Mouse (Mus musculus) MEL (cell line): ENCODE measurements around the gene Wdr5.

Experiments used
- CTCF ChIP-seq, 3 experiments: IDR thresholded peaks in 2 of 3; conservative IDR thresholded peaks in 1 of 3; 2 replicates each; pipeline ENCODE4 v1.5.1; 2011 to 2012; ENCODE audit warnings: low read length in 3 of 3, low read depth in 2 of 3, mild to moderate bottlenecking in 2 of 3, improper control_type of control experiment in 1 of 3, inconsistent platforms in 1 of 3, mixed read lengths in 1 of 3, moderate library complexity in 1 of 3; ENCODE audit not compliant: control insufficient read depth in 1 of 3, insufficient read depth in 1 of 3, poor library complexity in 1 of 3, severe bottlenecking in 1 of 3
- MAZ ChIP-seq: IDR thresholded peaks from 2 replicates; pipeline ENCODE4 v1.6.1; 2012; ENCODE audit warnings: low read depth, mild to moderate bottlenecking, inconsistent platforms, low read length, improper control_type of control experiment
- TCF12 ChIP-seq: IDR thresholded peaks from 2 replicates; pipeline ENCODE4 v1.6.1; 2014; ENCODE audit warnings: low read depth, mild to moderate bottlenecking, inconsistent platforms, low read length, improper control_type of control experiment, moderate library complexity
- USF1 ChIP-seq: IDR thresholded peaks from 2 replicates; pipeline ENCODE4 v1.6.1; 2014; ENCODE audit warnings: low read depth, mild to moderate bottlenecking, inconsistent platforms, low read length, improper control_type of control experiment, moderate library complexity
- USF2 ChIP-seq, 2 experiments: IDR thresholded peaks; 2 replicates each; pipeline ENCODE4 v1.6.1; 2011 to 2012; ENCODE audit warnings: improper control_type of control experiment in 2 of 2, low read length in 2 of 2, borderline replicate concordance in 1 of 2, inconsistent platforms in 1 of 2, low read depth in 1 of 2, mild to moderate bottlenecking in 1 of 2; ENCODE audit not compliant: insufficient read depth in 1 of 2
- ZC3H11A ChIP-seq: IDR thresholded peaks from 2 replicates; pipeline ENCODE4 v1.6.1; 2012; ENCODE audit warnings: low read depth, mild to moderate bottlenecking, inconsistent platforms, low read length, improper control_type of control experiment

- TF ChIP-seq CTCF (IDR thresholded peaks at IDR 0.05 in 2 of 3, conservative IDR thresholded peaks at IDR 0.05 in 1 of 3; ENCODE audit: control insufficient read depth in 1 of 3, insufficient read depth in 1 of 3, low read depth in 2 of 3, low read length in 3 of 3, poor library complexity in 1 of 3, severe bottlenecking in 1 of 3): no peak
- no peak for TF ChIP-seq ZC3H11A
- no peak for TF ChIP-seq USF2 (IDR thresholded peaks at IDR 0.05; ENCODE audit: borderline replicate concordance in 1 of 2, insufficient read depth in 1 of 2, low read depth in 1 of 2, low read length in 2 of 2)
- no peak for TF ChIP-seq MAZ
- no peak for TF ChIP-seq USF1
- no peak for TF ChIP-seq TCF12
Measured at GRCm38 (mm10) chr2:27572261-27572793, 57.4 kb downstream of the Wdr5 start.
